ENCODE assay signal across 10 mouse cellular contexts in the genomic region with DNA sequence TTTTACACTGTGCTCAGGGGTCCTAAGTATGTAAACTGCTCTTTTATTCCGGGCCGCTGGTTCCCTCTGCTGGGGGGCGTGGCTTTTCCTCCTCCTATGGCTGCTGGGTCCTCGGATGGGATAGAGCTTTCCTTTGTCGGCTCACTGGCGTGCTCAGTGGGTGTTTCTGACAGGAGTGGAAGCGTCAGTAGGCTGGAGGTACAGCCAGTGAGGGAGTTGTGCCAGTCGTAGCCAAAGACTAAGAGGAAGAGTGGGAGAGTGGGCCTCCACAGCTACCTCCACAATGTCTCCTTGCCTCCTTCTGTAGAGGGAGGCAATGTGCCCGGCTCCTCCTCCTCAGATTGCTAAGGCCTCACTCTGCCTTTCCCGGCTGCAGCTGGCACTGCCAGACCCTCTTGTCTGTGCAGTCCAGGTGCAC. TPM values are rescaled to one million over a fixed set of nuclear protein-coding genes. Genes with fewer than 3 reads are reported as not detected.
DNase-seq lines count a peak whose midpoint lies in the region; ATAC-seq and TF ChIP-seq lines count a peak whose summit lies in the region.
"Had no signal": no experiment of that assay in that cellular context is flagged by ENCODE, and none has a peak within 500 bp of the region (broad histone marks: within the 10 kb centered on the region; RNA-seq: fewer than 3 reads in every experiment).

No protein-coding gene starts in this region.

- DNase-seq in left cerebral cortex, adult 18-20 months (ENCODE audit: low spot score in 2 of 2) = peak; percentile 31 to 57
- DNase-seq in left cerebral cortex, postnatal 10 days (ENCODE audit: extremely low spot score in 1 of 2, low spot score in 2 of 2) = no peak
- DNase-seq in embryonic facial prominence, embryonic 11.5 days (ENCODE audit: low spot score) = peak; percentile 62
- no peak for DNase-seq in c-Kit-positive CD71-positive TER-119-positive erythroid progenitor cells, embryonic 14.5 days (ENCODE audit: low spot score)
- DNase-seq in thymus, adult 2 months = no peak
- no peak for DNase-seq in layer of hippocampus, adult 9-10 months (ENCODE audit: low spot score)

- WGBS in embryonic facial prominence, embryonic 11.5 days = 4% methylated on average over 10 of the region's 10 CpGs
- WGBS in intestine, postnatal 0 days = 11% methylated on average over 10 of the region's 10 CpGs
- WGBS in neural tube, embryonic 12.5 days = 5% methylated on average over 10 of the region's 10 CpGs
- 24% methylated on average over 10 of the region's 10 CpGs for WGBS in thymus, adult 2 months

- no peaks in the 10 kb centered on the region for H3K27me3 ChIP-seq in embryonic facial prominence, embryonic 11.5 days (ENCODE audit: control insufficient read depth, insufficient read depth, low read length)
- H3K27me3 ChIP-seq in intestine, postnatal 0 days (replicated peaks; ENCODE audit: control insufficient read depth, insufficient read depth, low read length) = no peaks in the 10 kb centered on the region
- H3K27me3 ChIP-seq in neural tube, embryonic 12.5 days (replicated peaks) = no peaks in the 10 kb centered on the region
- H3K27me3 ChIP-seq in thymus, adult 2 months (ENCODE audit: control insufficient read depth, insufficient read depth, low read length) = no peaks in the 10 kb centered on the region
- H3K27me3 ChIP-seq: Patski had no signal

- no peak for TF ChIP-seq POLR2A in thymus, adult 2 months (IDR thresholded peaks at IDR 0.05; ENCODE audit: control insufficient read depth, extremely low read depth, insufficient read depth, low read length, poor library complexity)

- H3K4me2 ChIP-seq in embryonic facial prominence, embryonic 11.5 days (ENCODE audit: low read depth, low read length) = peak overlapping the region; percentile 43
- H3K4me2 ChIP-seq in intestine, postnatal 0 days (replicated peaks; ENCODE audit: low read depth) = peak overlapping the region; percentile 47
- peak overlapping the region; percentile 60 for H3K4me2 ChIP-seq in neural tube, embryonic 12.5 days (replicated peaks)

- no peaks in the 10 kb centered on the region for H3K36me3 ChIP-seq in embryonic facial prominence, embryonic 11.5 days (replicated peaks; ENCODE audit: control insufficient read depth, insufficient read depth, low read depth, low read length)
- no peaks in the 10 kb centered on the region for H3K36me3 ChIP-seq in intestine, postnatal 0 days (ENCODE audit: control insufficient read depth, insufficient read depth)
- no peaks in the 10 kb centered on the region for H3K36me3 ChIP-seq in neural tube, embryonic 12.5 days
- H3K36me3 ChIP-seq in thymus, adult 2 months (ENCODE audit: control insufficient read depth, insufficient read depth, low read length) = no peaks in the 10 kb centered on the region

- peak overlapping the region; percentile 33; the same call in 1 of the 2 replicates for H3K9ac ChIP-seq in embryonic facial prominence, embryonic 11.5 days (replicated peaks; ENCODE audit: low read length)
- no peak overlapping the region for H3K9ac ChIP-seq in intestine, postnatal 0 days (ENCODE audit: low read depth, low read length)
- peak overlapping the region; percentile 48; the same call in 1 of the 2 replicates for H3K9ac ChIP-seq in neural tube, embryonic 12.5 days

- H3K9me3 ChIP-seq in embryonic facial prominence, embryonic 11.5 days (replicated peaks; ENCODE audit: control insufficient read depth, low read length) = no peaks in the 10 kb centered on the region
- H3K9me3 ChIP-seq in intestine, postnatal 0 days (ENCODE audit: control insufficient read depth) = no peaks in the 10 kb centered on the region
- H3K9me3 ChIP-seq in neural tube, embryonic 12.5 days = no peaks in the 10 kb centered on the region

- no peak overlapping the region for H3K27ac ChIP-seq in embryonic facial prominence, embryonic 11.5 days (replicated peaks; ENCODE audit: low read depth, low read length)
- H3K27ac ChIP-seq in intestine, postnatal 0 days (ENCODE audit: low read depth, low read length) = no peak overlapping the region
- no peak overlapping the region for H3K27ac ChIP-seq in neural tube, embryonic 12.5 days
- H3K27ac ChIP-seq in thymus, adult 2 months (ENCODE audit: control insufficient read depth, insufficient read depth, low read length) = no peak overlapping the region

- intact Hi-C loops in left cerebral cortex, postnatal 10 days (cut with DNase I) = no loop called here

- no peaks in the 10 kb centered on the region for H3K4me1 ChIP-seq in embryonic facial prominence, embryonic 11.5 days (ENCODE audit: control insufficient read depth, insufficient read depth, low read length)
- no peaks in the 10 kb centered on the region for H3K4me1 ChIP-seq in intestine, postnatal 0 days (replicated peaks; ENCODE audit: control insufficient read depth, insufficient read depth, low read length)
- 0 out of 2 replicates have a peak, but pooled peaks cover 6% of the 10 kb centered on the region for H3K4me1 ChIP-seq in neural tube, embryonic 12.5 days
- no peaks in the 10 kb centered on the region for H3K4me1 ChIP-seq in thymus, adult 2 months (replicated peaks; ENCODE audit: control insufficient read depth, insufficient read depth, low read length)

- TF ChIP-seq CTCF in intestine, postnatal 0 days (IDR thresholded peaks at IDR 0.05; ENCODE audit: low read depth) = no peak
- no peak for TF ChIP-seq CTCF in thymus, adult 2 months (IDR thresholded peaks at IDR 0.05; ENCODE audit: borderline replicate concordance, control insufficient read depth, extremely low read depth, insufficient read depth, low read length, poor library complexity)

- ATAC-seq in embryonic facial prominence, embryonic 11.5 days (replicated peaks; ENCODE audit: insufficient number of reproducible peaks, low FRiP score, low TSS enrichment, low read depth) = 0 out of 2 replicates have a peak, but pooled peaks have one; percentile 48
- ATAC-seq in intestine, postnatal 0 days = no peak
- peak; percentile 68 for ATAC-seq in neural tube, embryonic 12.5 days (ENCODE audit: low FRiP score, low read depth)
- ATAC-seq: Patski had no signal

- H3K4me3 ChIP-seq in embryonic facial prominence, embryonic 11.5 days (ENCODE audit: low read depth, low read length) = peak overlapping the region; percentile 17
- no peak overlapping the region for H3K4me3 ChIP-seq in intestine, postnatal 0 days (ENCODE audit: low read depth, low read length)
- H3K4me3 ChIP-seq in neural tube, embryonic 12.5 days = peak overlapping the region; percentile 16
- H3K4me3 ChIP-seq in thymus, adult 2 months (ENCODE audit: control insufficient read depth, insufficient read depth, low read length) = no peak overlapping the region

RNA-seq across cellular contexts. Expression of gene Fam81a, which starts 30.5 kb away (rescaled TPM):
- total RNA-seq in left cerebral cortex, adult 18-20 months (2021) = 100 to 1,000 TPM; 190 to 198 TPM
- total RNA-seq in left cerebral cortex, postnatal 10 days (2021) = 100 to 1,000 TPM; 189 to 191 TPM
- 2.0 and 2.1 TPM in 2 replicates for polyA plus RNA-seq in embryonic facial prominence, embryonic 11.5 days (2014; fragmentation: Nextera tagmentation; extraction: Ambion mirVana)
- polyA plus RNA-seq in intestine, postnatal 0 days (2015; fragmentation: Nextera tagmentation; extraction: Ambion mirVana) = 0.83 and 0.92 TPM in 2 replicates
- polyA plus RNA-seq in neural tube, embryonic 12.5 days (2016; fragmentation: Nextera tagmentation; extraction: Ambion mirVana) = 2.4 and 3.0 TPM in 2 replicates
- 0.20 and 0.43 TPM in 2 replicates for polyA plus RNA-seq in thymus, adult 2 months (2012; rRNA removed)
- total RNA-seq: hematopoietic stem cell, adult 5-6 weeks had no signal

Comparison
In these comparisons a context has a peak if more than half of its experiments do, and no peak if none do; other contexts are left out.
1. DNase-seq: peak in left cerebral cortex, adult 18-20 months (2 of 2) and embryonic facial prominence, embryonic 11.5 days (single experiment); none in left cerebral cortex, postnatal 10 days (0 of 2), c-Kit-positive CD71-positive TER-119-positive erythroid progenitor cells, embryonic 14.5 days (single experiment), thymus, adult 2 months (single experiment) and layer of hippocampus, adult 9-10 months (single experiment).
2. H3K4me3 ChIP-seq: peak in embryonic facial prominence, embryonic 11.5 days (single experiment) and neural tube, embryonic 12.5 days (single experiment); none in intestine, postnatal 0 days (single experiment) and thymus, adult 2 months (single experiment).
3. Peak in every context shown above with its lines, with median percentiles within 50 percentile points of each other: H3K4me2 ChIP-seq.